Mouse (Mus musculus) cortical plate, adult 2 months (tissue): ENCODE data around the gene Higd1a. TPM values are rescaled to one million over a fixed set of nuclear protein-coding genes. Genes with fewer than 3 reads are reported as not detected.

Experiments
- H3K27ac ChIP-seq: fragments of 200-500 bp; 2 replicates; pipeline ENCODE4 v1.5.1; 2012; ENCODE audit warnings: low read length, control low read depth, inconsistent platforms; ENCODE audit not compliant: insufficient read depth
- H3K4me1 ChIP-seq: fragments of 200-500 bp; 2 replicates; pipeline ENCODE4 v1.6.1; 2011; ENCODE audit warnings: low read length; ENCODE audit not compliant: control insufficient read depth, insufficient read depth
- H3K4me3 ChIP-seq: fragments of 200-500 bp; 2 replicates; pipeline ENCODE4 v1.5.1; 2011; ENCODE audit warnings: mild to moderate bottlenecking, low read length, control low read depth; ENCODE audit not compliant: insufficient read depth
- CTCF ChIP-seq: fragments of 200-500 bp; IDR thresholded peaks from 2 replicates; pipeline ENCODE4 v1.5.1; 2011; ENCODE audit warnings: mild to moderate bottlenecking, control low read depth, low read length; ENCODE audit not compliant: insufficient read depth; ENCODE audit errors: extremely low read depth
- POLR2A ChIP-seq: fragments of 200-500 bp; IDR thresholded peaks from 2 replicates; pipeline ENCODE4 v1.6.1; 2011; ENCODE audit warnings: mild to moderate bottlenecking, low read length, control low read depth; ENCODE audit not compliant: insufficient read depth; ENCODE audit errors: extremely low read depth
- polyA plus RNA-seq: library from polyadenylated mRNA; depleted of rRNA; stranded (reverse); fragments of >200 nt; gene quantifications from 2 replicates; pipeline ENCODE4 v1.2.3, GENCODE M21; 2012; rRNA removed

Gene Higd1a
- polyA plus RNA-seq, 1 experiment, result 97.6 TPM

DNA sequence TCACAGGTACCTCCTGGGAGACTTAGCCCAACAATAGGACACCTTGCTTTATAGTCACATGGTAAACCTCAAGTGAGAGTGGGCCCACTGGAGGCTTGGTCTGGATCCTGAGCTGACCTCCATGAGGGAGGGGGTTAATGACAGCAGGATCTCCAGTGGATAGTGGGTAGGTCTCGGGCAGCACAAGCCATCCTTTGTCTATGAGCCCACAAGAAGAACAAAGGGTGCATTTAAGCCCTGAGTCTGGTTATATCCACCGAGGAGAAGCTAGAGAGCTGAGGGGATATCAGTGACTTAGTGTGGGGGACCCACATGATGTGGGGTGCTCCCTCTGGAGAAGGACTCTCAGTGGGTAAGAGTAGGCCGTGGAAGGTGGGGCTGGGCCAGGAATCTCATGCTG lies 49.7 kb downstream of the Higd1a start:
- peaks cover 4% of the 10 kb centered on the region for H3K4me1 ChIP-seq
- no peak for TF ChIP-seq CTCF
- TF ChIP-seq POLR2A, result no peak
- peak overlapping the region; percentile 65 for H3K27ac ChIP-seq
- no peak overlapping the region for H3K4me3 ChIP-seq

DNA sequence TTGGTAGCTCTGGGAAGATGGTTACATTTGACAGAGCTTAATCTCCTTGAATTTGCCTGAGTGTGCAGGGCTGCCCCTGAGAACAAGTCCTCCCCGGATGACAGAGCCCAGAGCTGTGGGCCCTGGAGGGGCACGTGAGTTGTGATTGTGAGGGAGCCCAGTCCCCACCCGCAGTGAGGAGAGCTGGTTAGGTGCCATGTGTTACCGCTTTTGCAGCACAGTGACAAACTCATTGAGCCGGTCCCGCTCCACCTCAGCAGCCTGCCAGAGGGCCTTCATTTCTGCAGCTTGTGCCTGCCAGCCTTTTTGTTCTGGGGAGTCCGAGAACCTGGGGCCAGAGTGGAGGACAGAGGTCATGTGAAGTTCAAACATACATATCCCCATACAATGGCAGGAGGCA lies 50.2 kb downstream of the Higd1a start:
- H3K27ac ChIP-seq, result peak overlapping the region; percentile 65
- peaks cover 4% of the 10 kb centered on the region for H3K4me1 ChIP-seq
- no peak overlapping the region for H3K4me3 ChIP-seq
- no peak for TF ChIP-seq POLR2A
- TF ChIP-seq CTCF, result no peak

DNA sequence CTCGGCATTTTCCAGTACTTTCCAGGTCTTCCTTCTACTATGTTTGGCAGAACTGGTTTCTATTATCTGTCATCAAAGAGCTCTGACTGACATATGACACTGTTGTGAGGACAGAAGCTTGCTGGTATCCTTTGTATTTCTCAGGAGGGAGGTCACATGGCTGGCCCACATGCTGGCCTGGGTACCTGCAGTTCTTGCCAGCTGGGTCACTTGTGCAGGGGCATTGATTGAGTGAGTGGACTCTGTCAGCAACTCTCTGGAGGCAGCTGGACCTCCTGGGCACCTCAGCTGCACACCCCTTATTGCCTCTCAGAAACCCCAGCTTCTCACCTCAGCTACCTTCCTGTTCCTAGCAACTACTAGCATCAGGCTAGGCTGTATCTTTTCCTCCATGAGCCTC lies 50.6 kb downstream of the Higd1a start:
- no peak for TF ChIP-seq CTCF

DNA sequence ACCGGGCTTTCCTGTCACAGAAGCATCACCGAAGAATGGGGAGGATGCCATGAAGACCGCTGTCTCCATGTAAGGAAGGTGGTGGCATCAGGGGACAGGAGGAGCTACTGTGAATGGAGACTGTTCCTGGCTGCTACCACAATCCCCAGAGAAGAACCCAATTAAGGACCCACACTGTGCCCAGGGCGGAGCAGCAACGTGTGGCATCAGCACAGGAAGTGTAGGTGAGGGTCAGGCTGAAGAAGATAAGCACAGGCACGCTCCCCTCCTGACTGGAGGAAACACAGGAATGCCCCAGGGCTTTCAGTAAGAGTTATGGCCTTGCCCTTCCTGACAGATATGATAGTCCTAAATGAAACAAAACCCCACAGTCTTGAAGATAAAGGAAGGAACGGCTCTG lies 55.4 kb downstream of the Higd1a start:
- Histone ChIP-seq H3K27ac (no peak overlapping the region), H3K4me3 (no peak overlapping the region), H3K4me1 (no peaks in the 10 kb centered on the region; the same call in 1 of the 2 replicates)
- no peak for TF ChIP-seq POLR2A
- TF ChIP-seq CTCF, result no peak

More for the DNA sequence above, 50.6 kb downstream of the Higd1a start:
- H3K4me3 ChIP-seq, result no peak overlapping the region
- H3K4me1 ChIP-seq, result peaks cover 4% of the 10 kb centered on the region
- peak overlapping the region; percentile 65 for H3K27ac ChIP-seq

DNA sequence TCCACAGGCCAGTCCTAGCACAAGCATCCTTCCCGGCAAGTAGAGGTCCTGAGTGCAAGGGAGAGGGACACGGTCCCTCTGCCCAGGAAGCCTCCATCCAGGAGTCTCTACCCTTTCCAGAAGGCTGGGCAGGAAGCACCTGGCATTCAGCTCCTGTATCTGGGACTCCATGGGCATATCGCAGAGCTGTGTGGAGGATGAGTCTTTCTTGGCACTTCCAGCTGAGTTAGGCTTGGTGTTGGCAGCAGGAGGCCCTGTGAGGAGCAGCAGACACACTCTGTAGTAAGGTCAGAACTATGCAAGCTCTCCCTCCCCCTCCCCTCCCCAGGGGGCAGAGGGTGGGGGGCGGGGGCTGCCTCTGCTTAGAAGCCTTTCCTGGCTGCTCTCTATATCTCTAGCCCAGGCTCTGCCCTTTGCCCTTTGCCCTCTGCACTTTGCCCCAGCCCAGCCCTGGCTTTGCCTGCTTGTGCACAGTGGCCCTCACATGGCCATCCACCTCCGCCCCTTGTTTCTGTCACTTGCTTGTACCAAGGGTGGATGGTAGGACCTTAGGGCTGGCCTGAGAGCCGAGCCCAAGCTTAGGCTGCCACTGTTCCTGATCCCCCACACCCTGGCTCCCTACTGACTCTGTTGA lies 59.2 kb downstream of the Higd1a start:
- no peak overlapping the region for H3K27ac ChIP-seq
- no peaks in the 10 kb centered on the region for H3K4me1 ChIP-seq
- no peak overlapping the region for H3K4me3 ChIP-seq
- TF ChIP-seq CTCF, result no peak
- no peak for TF ChIP-seq POLR2A

Other genes with a start within 250 kb of the Higd1a start
- gene Lyzl4, start 216.3 kb downstream of the Higd1a start, polyA plus RNA-seq, result 1.6 and 1.7 TPM in 2 replicates
- 26.7 and 27.4 TPM in 2 replicates for gene Vipr1, start 215.6 kb downstream of the Higd1a start, polyA plus RNA-seq
- 13.9 and 15.4 TPM in 2 replicates for gene Sec22c, start 152.9 kb downstream of the Higd1a start, polyA plus RNA-seq
- gene Ss18l2, start 148.0 kb downstream of the Higd1a start, polyA plus RNA-seq, result 119 and 120 TPM in 2 replicates
- 127 and 133 TPM in 2 replicates for gene Nktr, start 139.2 kb downstream of the Higd1a start, polyA plus RNA-seq
- 97.8 and 115 TPM in 2 replicates for gene Zfp651, start 99.0 kb downstream of the Higd1a start, polyA plus RNA-seq
- gene Klhl40, start 80.8 kb downstream of the Higd1a start, polyA plus RNA-seq, result 6.6 and 8.7 TPM in 2 replicates
- 21.2 and 22.4 TPM in 2 replicates for gene Hhatl, start 65.9 kb downstream of the Higd1a start, polyA plus RNA-seq
- gene Ccdc13, start 18.9 kb downstream of the Higd1a start, polyA plus RNA-seq, result 11.8 and 13.4 TPM in 2 replicates
- gene Ackr2, start 40.0 kb upstream of the Higd1a start, polyA plus RNA-seq, result 4.7 and 5.7 TPM in 2 replicates
- gene Cyp8b1, start 57.9 kb upstream of the Higd1a start, polyA plus RNA-seq, result not detected in 2 replicates
- gene Fam198a, start 92.6 kb upstream of the Higd1a start, polyA plus RNA-seq, result 4.6 and 4.9 TPM in 2 replicates
- 30.0 and 31.4 TPM in 2 replicates for gene Pomgnt2, start 138.7 kb upstream of the Higd1a start, polyA plus RNA-seq